ENCODE assay signal across 8 mouse cellular contexts in the genomic region with DNA sequence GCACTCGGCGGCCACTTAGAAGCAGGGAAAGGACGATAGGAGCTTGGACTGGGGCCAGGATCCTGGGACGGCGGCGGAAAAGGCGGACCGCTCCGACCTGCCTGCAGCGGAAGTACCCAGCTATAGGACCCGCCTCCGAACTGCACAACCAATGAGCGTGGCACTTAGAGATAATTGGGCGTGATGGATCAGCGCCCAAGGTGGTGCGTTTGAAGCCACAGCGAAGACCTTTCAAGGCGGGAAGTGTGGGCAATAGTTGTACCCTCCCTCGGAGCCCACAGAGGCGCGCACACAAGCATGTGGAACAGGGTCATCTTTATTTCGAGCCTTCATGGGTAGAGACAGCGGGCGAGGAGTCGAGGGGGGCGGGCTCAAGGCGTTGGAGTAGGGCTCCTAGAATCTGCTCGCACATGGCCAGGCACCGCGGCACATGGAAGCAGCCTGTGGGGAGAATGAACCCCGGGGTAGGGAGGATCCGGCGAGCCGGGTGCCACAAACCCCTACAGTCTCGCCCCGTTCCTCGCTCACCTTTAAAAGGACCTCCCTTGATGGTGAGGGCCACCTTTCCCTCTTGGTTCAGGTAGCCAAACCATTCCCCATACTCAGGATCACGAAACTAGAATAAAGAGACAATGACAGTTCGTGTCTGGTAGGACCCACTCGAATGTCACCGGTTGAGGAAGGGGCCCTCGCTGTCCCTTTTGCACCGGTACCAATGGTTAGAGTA. TPM values are rescaled to one million over a fixed set of nuclear protein-coding genes. Genes with fewer than 3 reads are reported as not detected.
DNase-seq lines count a peak whose midpoint lies in the region; ATAC-seq and TF ChIP-seq lines count a peak whose summit lies in the region.

Gene Arhgap4 (minus strand): TSS at position 48 of the 727 bp plus-strand sequence.
Gene Naa10 (minus strand): TSS at position 122 of the 727 bp plus-strand sequence.

- ATAC-seq in megakaryocyte progenitor cell, adult 5-6 weeks (replicated peaks; ENCODE audit: poor library complexity): peak; percentile 97

- TF ChIP-seq CTCF in cortical plate, adult 2 months (IDR thresholded peaks at IDR 0.05; ENCODE audit: extremely low read depth, insufficient read depth, low read length): no peak

- no peaks in the 10 kb centered on the region for H3K4me1 ChIP-seq in cortical plate, adult 2 months (ENCODE audit: control insufficient read depth, insufficient read depth, low read length)

- peak within 1 kb of the TSS; percentile 78 for H3K4me3 ChIP-seq in cortical plate, adult 2 months (ENCODE audit: insufficient read depth, low read length)

- no peak within 1 kb of the TSS for H3K27ac ChIP-seq in cortical plate, adult 2 months (ENCODE audit: insufficient read depth, low read length)

- DNase-seq in adipocyte (ENCODE audit: low spot score): peak; percentile 88
- peak; percentile 71 to 81 for DNase-seq in gastrocnemius, adult 8-10 months (ENCODE audit: low spot score in 2 of 2)
- DNase-seq in induced T-regulatory cell, adult 2 months (ENCODE audit: low read depth): peak; percentile 89
- DNase-seq in left cerebral cortex, adult 9 months (ENCODE audit: low spot score in 2 of 2): peak; percentile 77 to 86
- peak; percentile 78 to 84 for DNase-seq in right cerebral cortex, postnatal 36 days (ENCODE audit: low spot score in 2 of 2)
- peak; percentile 87 for DNase-seq in yolk sac, embryonic 10.5 days (ENCODE audit: low spot score)

- TF ChIP-seq POLR2A in cortical plate, adult 2 months (IDR thresholded peaks at IDR 0.05; ENCODE audit: extremely low read depth, insufficient read depth, low read length): no peak

RNA-seq across cellular contexts. Expression of gene Arhgap4, which starts in this region (rescaled TPM):
- 6.5 and 7.9 TPM in 2 replicates for polyA plus RNA-seq in cortical plate, adult 2 months (2012; rRNA removed)
- total RNA-seq in gastrocnemius, adult 8-10 months (2022): 1 to 10 TPM in 1 of 4 experiments, under 1 TPM in 3; 0.22 to 1.1 (median 0.57) TPM
- total RNA-seq in megakaryocyte progenitor cell, adult 5-6 weeks (2015): 21.8 and 25.2 TPM in 2 replicates
- total RNA-seq in megakaryocyte progenitor cell, adult 5-6 weeks (2017): 39.2 and 40.1 TPM in 2 replicates

RNA-seq across cellular contexts. Expression of gene Naa10, which starts in this region (rescaled TPM):
- polyA plus RNA-seq in cortical plate, adult 2 months (2012; rRNA removed): 74.5 and 80.4 TPM in 2 replicates
- total RNA-seq in gastrocnemius, adult 8-10 months (2022): 10 to 100 TPM; 46.6 to 61.8 (median 47.7) TPM
- total RNA-seq in megakaryocyte progenitor cell, adult 5-6 weeks (2015): 115 and 125 TPM in 2 replicates
- total RNA-seq in megakaryocyte progenitor cell, adult 5-6 weeks (2017): 169 and 186 TPM in 2 replicates

Comparison
In these comparisons a context has a peak if more than half of its experiments do, and no peak if none do; other contexts are left out.
1. RNA of gene Arhgap4 (total RNA-seq): 21.8 to 40.1 TPM in megakaryocyte progenitor cell, adult 5-6 weeks; 0.22 to 1.1 TPM in gastrocnemius, adult 8-10 months; every median in the first group is over 10 times any median in the second.
2. Peak in every context shown above with its lines, with median percentiles within 50 percentile points of each other: DNase-seq.